Mouse (Mus musculus) frontal cortex, postnatal 36 days (tissue): ENCODE data around the gene Ltbp2.

Experiments used
- DNase-seq, 2 experiments: peaks; one replicate each; pipeline ENCODE4 v3.0.0; 2022; ENCODE audit warnings: low spot score in 2 of 2

Gene Ltbp2

GRCm38 (mm10) chr12:84840734-84841133 is 35.6 kb downstream of the Ltbp2 start:
- DNase-seq: no peak

- no peak for DNase-seq
Measured at GRCm38 (mm10) chr12:84839965-84840364, 36.4 kb downstream of the Ltbp2 start.

- DNase-seq: no peak
Measured at GRCm38 (mm10) chr12:84835626-84836025, 40.7 kb downstream of the Ltbp2 start.

- no peak for DNase-seq
Measured at GRCm38 (mm10) chr12:84834773-84835172, 41.6 kb downstream of the Ltbp2 start.

- DNase-seq: no peak
Measured at GRCm38 (mm10) chr12:84831648-84832047, 44.7 kb downstream of the Ltbp2 start.

- no peak for DNase-seq
Measured at GRCm38 (mm10) chr12:84831141-84831540, 45.2 kb downstream of the Ltbp2 start.

- DNase-seq: no peak
Measured at GRCm38 (mm10) chr12:84830438-84830837, 45.9 kb downstream of the Ltbp2 start.

- DNase-seq: no peak
Measured at GRCm38 (mm10) chr12:84829913-84830312, 46.4 kb downstream of the Ltbp2 start.

- DNase-seq: no peak
Measured at GRCm38 (mm10) chr12:84829109-84829724, 47.1 kb downstream of the Ltbp2 start.

GRCm38 (mm10) chr12:84827384-84827933 is 48.9 kb downstream of the Ltbp2 start:
- DNase-seq: no peak

GRCm38 (mm10) chr12:84824203-84824602 is 52.1 kb downstream of the Ltbp2 start:
- DNase-seq: no peak

- DNase-seq: no peak
Measured at GRCm38 (mm10) chr12:84823601-84824000, 52.7 kb downstream of the Ltbp2 start.

- peak in 1 of 2 experiments; percentile 43 for DNase-seq
Measured at GRCm38 (mm10) chr12:84819236-84820168, 56.8 kb downstream of the Ltbp2 start.

- no peak for DNase-seq
Measured at GRCm38 (mm10) chr12:84818496-84818895, 57.8 kb downstream of the Ltbp2 start.

- no peak for DNase-seq
Measured at GRCm38 (mm10) chr12:84814663-84815325, 61.5 kb downstream of the Ltbp2 start.

GRCm38 (mm10) chr12:84813773-84814172 is 62.6 kb downstream of the Ltbp2 start:
- DNase-seq: no peak

- DNase-seq: no peak
Measured at GRCm38 (mm10) chr12:84812004-84812403, 64.3 kb downstream of the Ltbp2 start.

- no peak for DNase-seq
Measured at GRCm38 (mm10) chr12:84811510-84811909, 64.8 kb downstream of the Ltbp2 start.

GRCm38 (mm10) chr12:84810810-84811209 is 65.5 kb downstream of the Ltbp2 start:
- no peak for DNase-seq

GRCm38 (mm10) chr12:84809033-84809432 is 67.3 kb downstream of the Ltbp2 start:
- no peak for DNase-seq

GRCm38 (mm10) chr12:84807351-84807750 is 69.0 kb downstream of the Ltbp2 start:
- no peak for DNase-seq

- no peak for DNase-seq
Measured at GRCm38 (mm10) chr12:84806726-84807125, 69.6 kb downstream of the Ltbp2 start.
